Mouse (Mus musculus): ENCODE measurements around the gene Trp53i13.

The Trp53i13 gene

GRCm38 (mm10) chr11:77463101-77463445, 52.7 kb downstream of the Trp53i13 start:
- no peak for DNase-seq (ENCODE audit: low spot score in 2 of 2)

GRCm38 (mm10) chr11:77462283-77463100, 53.3 kb downstream of the Trp53i13 start, which contains the start of gene Coro6:
Gene Coro6, plus strand, starts transcription at chr11:77462411.
- DNase-seq (ENCODE audit: low spot score in 2 of 2) = no peak

- DNase-seq (ENCODE audit: low spot score in 2 of 2) = no peak
Observed at GRCm38 (mm10) chr11:77461856-77462255, 53.9 kb downstream of the Trp53i13 start.
